Mouse (Mus musculus): ENCODE data around the gene Calcoco2. TPM values are rescaled to one million over a fixed set of nuclear protein-coding genes. Genes with fewer than 3 reads are reported as not detected.

Calcoco2 gene
- total and polyA plus RNA-seq, 3 experiments = not detected

DNA sequence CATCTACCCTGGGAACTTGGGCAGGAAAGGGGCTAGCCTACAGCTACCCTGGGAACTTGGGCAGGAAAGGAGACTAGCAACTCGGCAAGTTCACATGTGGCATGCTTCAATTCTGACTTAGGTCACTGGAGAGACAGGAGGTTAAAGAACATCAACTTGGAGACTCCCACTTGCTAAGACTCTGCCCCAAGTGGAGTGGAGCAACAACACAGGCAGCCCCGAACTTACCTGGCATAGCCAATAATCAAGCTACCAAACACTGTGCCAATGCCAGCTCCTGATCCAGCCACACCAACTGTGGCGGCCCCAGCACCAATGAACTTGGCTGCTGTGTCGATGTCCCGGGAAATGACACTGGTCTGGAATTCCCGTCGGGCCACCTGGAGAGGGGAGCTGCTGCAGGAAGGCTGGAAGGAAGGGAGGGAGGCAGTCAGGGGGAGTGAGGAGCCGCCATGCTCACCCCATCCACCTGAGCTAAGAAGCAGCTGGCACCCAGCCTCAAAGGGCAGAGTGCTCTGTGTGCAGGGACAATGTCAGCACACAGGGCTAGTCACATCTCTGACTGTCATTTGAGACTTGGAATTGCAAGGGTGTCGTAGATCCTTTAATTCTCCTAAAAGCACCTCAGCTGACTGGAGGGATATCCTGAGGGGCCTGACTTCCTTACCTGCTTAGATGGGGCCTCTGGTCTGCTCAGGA lies 38.3 kb downstream of the Calcoco2 start:
- DNase-seq (ENCODE audit: low read depth, low spot score) = no peak
- H3K36me3 ChIP-seq (ENCODE audit: control insufficient read depth in 1 of 2, insufficient read depth in 2 of 2, low read length in 2 of 2) = peaks cover 10 to 31% of the 10 kb centered on the region in 2 experiments
- no peak for TF ChIP-seq HCFC1 (IDR thresholded peaks at IDR 0.05; ENCODE audit: low read depth, low read length)
- no peak for TF ChIP-seq JUND (IDR thresholded peaks at IDR 0.05; ENCODE audit: low read depth, low read length)
- TF ChIP-seq SIN3A (IDR thresholded peaks at IDR 0.05; ENCODE audit: low read length) = no peak
- no peak for TF ChIP-seq POLR2AphosphoS2 (IDR thresholded peaks at IDR 0.05; ENCODE audit: low read length)
- TF ChIP-seq EP300 (IDR thresholded peaks at IDR 0.05; ENCODE audit: low read depth in 1 of 2, low read length in 2 of 2) = no peak
- TF ChIP-seq ELF1 (IDR thresholded peaks at IDR 0.05; ENCODE audit: low read depth, low read length) = no peak
- no peak for TF ChIP-seq POLR2AphosphoS5 (IDR thresholded peaks at IDR 0.05; ENCODE audit: borderline replicate concordance, low read depth, low read length)
- no peak for TF ChIP-seq MAZ (IDR thresholded peaks at IDR 0.05; ENCODE audit: low read depth, low read length)
- TF ChIP-seq GABPA (IDR thresholded peaks at IDR 0.05; ENCODE audit: low read depth, low read length) = no peak
- no peak for TF ChIP-seq CHD1 (IDR thresholded peaks at IDR 0.05; ENCODE audit: low read depth, low read length)
- TF ChIP-seq USF1 (IDR thresholded peaks at IDR 0.05; ENCODE audit: low read depth, low read length) = no peak
- no peak for TF ChIP-seq TCF12 (IDR thresholded peaks at IDR 0.05; ENCODE audit: low read depth, low read length)
- no peak for TF ChIP-seq UBTF (IDR thresholded peaks at IDR 0.05; ENCODE audit: borderline replicate concordance, insufficient read depth, low read depth, low read length)
- TF ChIP-seq GATA1 (IDR thresholded peaks at IDR 0.05; ENCODE audit: low read depth, low read length) = no peak
- no peak for TF ChIP-seq MEF2A (IDR thresholded peaks at IDR 0.05; ENCODE audit: extremely low read depth, insufficient replicate concordance, low read depth, low read length, poor library complexity, severe bottlenecking)
- no peak for TF ChIP-seq RCOR1 (IDR thresholded peaks at IDR 0.05; ENCODE audit: low read depth, low read length)
- H3K27me3 ChIP-seq (ENCODE audit: control insufficient read depth in 1 of 2, insufficient read depth in 2 of 2, low read length in 2 of 2) = no peaks in the 10 kb centered on the region
- peak overlapping the region; percentile 61 to 83; a peak in 3 of 4 replicates for H3K4me3 ChIP-seq (ENCODE audit: control insufficient read depth in 1 of 2, insufficient read depth in 1 of 2, low read depth in 2 of 2, low read length in 2 of 2)
- H3K27ac ChIP-seq (ENCODE audit: control insufficient read depth, low read depth, low read length) = no peak overlapping the region
- H3K79me2 ChIP-seq (ENCODE audit: control insufficient read depth, insufficient read depth, low read length, poor library complexity) = peaks cover 24% of the 10 kb centered on the region
- H3K9me3 ChIP-seq (replicated peaks; ENCODE audit: insufficient read depth, low read length) = no peaks in the 10 kb centered on the region
- peaks cover 0 to 25% of the 10 kb centered on the region in 2 experiments; a peak in 3 of 4 replicates for H3K4me1 ChIP-seq (ENCODE audit: control insufficient read depth in 1 of 2, insufficient read depth in 2 of 2, low read length in 2 of 2)
- peak overlapping the region; percentile 81 for H3K9ac ChIP-seq (ENCODE audit: control insufficient read depth, low read depth, low read length, poor library complexity, severe bottlenecking)

DNA sequence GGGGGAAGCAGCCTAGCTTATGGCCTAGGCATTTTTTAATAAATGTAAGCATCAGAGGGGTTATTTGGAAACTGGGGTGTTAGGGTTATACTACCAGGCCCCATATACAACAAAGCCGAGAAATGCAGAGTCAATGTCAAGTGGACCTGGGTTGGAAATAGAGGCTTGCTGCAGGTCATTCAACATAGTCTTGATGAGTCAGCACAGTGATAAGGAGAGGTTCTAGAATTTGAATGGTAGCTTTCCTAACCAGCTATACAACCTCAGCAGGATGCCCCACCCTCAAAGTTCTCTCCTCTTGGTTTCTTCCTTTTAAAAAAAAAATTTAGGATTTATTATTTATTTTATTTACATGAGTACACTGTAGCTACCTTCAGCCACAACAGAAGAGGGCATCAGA lies 40.8 kb downstream of the Calcoco2 start:
- TF ChIP-seq MAFK (IDR thresholded peaks at IDR 0.05; ENCODE audit: borderline replicate concordance, low read depth, low read length) (peak; percentile 84), MAZ (IDR thresholded peaks at IDR 0.05; ENCODE audit: low read depth, low read length) (no peak)
- no peak for DNase-seq (ENCODE audit: low read depth, low spot score)
- H3K4me1 ChIP-seq (ENCODE audit: control insufficient read depth in 1 of 2, insufficient read depth in 2 of 2, low read length in 2 of 2) = peaks cover under 1 to 19% of the 10 kb centered on the region in 2 experiments
- H3K9ac ChIP-seq (ENCODE audit: control insufficient read depth, low read depth, low read length, poor library complexity, severe bottlenecking) = no peak overlapping the region
- H3K27ac ChIP-seq (ENCODE audit: control insufficient read depth, low read depth, low read length) = no peak overlapping the region
- H3K36me3 ChIP-seq (ENCODE audit: control insufficient read depth in 1 of 2, insufficient read depth in 2 of 2, low read length in 2 of 2) = peaks cover 10 to 24% of the 10 kb centered on the region in 2 experiments
- H3K27me3 ChIP-seq (ENCODE audit: control insufficient read depth in 1 of 2, insufficient read depth in 2 of 2, low read length in 2 of 2) = no peaks in the 10 kb centered on the region
- no peaks in the 10 kb centered on the region for H3K9me3 ChIP-seq (replicated peaks; ENCODE audit: insufficient read depth, low read length)
- no peak overlapping the region for H3K4me3 ChIP-seq (ENCODE audit: control insufficient read depth in 1 of 2, insufficient read depth in 1 of 2, low read depth in 2 of 2, low read length in 2 of 2)
- peaks cover 24% of the 10 kb centered on the region for H3K79me2 ChIP-seq (ENCODE audit: control insufficient read depth, insufficient read depth, low read length, poor library complexity)
